Mouse (Mus musculus) lung, postnatal 14 days (tissue): ENCODE results near the gene Gm14862.
A peak's percentile ranks its signal among the peaks of the same experiment; 100 is the strongest.

Source experiments
- DNase-seq: peaks from one replicate; pipeline ENCODE4 v3.0.0; 2021

Gene Gm14862

DNA sequence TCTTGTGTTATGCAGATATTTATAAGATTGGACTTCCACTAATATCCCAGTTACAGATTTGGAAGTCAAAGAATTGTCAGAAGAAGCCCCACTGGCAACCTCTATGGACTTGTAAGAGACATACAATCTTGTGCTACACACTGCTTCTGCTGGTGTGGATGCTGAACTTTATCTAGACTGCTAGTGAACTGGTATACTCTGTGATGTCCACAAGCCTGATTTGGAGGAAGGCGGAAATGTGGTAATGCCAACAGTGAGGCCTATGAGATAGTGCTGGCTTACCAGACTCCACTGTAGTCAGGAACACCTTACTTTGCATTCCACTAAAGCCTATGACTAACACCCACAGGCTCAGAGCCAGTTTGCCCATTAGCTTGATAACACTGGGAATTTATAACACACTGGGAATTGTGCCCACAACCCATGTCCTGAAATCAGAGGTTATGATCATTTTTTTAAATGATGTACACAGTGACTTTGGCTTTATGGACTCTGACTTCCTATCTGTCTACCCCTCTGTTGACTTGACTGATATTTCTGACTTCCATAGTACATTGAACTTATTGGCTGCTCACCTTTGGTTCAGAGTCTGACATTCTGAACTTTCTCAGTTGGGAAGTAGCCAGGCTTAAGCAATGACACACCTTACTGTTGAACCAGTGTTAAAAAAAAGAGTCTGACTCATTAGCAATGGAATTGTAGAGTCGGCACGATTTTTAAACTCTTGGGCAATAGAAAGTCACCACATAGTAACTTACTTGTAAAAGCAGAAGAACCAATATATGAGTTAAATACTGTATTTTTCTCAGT is 34.1 kb downstream of the Gm14862 start:
- DNase-seq: no peak

DNA sequence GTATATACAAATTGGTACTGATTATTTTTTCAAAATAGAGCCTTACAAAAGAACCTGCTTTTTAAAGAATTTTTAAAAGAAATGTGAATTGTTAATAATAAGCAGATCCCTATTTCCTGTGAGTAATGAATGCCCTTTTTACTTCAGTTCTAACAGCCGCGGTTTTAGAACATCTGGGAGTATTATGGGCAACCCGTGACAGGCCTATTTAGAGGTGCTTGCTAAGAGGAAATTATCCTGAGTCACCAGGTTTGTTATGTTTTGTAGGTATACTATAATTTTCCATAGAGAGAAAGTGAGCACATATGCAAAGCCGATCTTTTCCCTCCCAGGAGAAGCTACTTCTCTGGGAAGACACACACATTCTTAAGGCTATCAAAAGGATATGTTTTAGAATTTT is 35.0 kb downstream of the Gm14862 start:
- DNase-seq: no peak

DNA sequence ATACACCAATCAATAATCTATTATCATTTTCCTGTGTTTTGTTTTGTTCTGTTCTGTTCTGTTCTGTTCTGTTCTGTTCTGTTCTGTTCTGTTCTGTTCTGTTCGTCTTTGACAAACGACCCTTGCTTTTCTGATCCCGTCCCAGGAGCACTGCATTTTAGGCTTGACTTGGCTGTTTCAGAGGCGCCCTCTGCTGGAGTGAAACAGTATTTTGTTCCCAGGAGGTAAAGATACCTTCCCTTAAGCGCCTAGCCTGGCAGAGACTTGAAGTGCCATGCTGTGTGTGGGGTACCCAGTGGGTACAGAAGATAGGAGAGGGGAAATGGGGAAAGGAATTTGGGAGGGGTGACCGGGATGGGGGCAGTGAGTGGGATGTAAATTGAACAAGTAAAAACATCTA is 35.5 kb downstream of the Gm14862 start:
- DNase-seq: peak; percentile 53

DNA sequence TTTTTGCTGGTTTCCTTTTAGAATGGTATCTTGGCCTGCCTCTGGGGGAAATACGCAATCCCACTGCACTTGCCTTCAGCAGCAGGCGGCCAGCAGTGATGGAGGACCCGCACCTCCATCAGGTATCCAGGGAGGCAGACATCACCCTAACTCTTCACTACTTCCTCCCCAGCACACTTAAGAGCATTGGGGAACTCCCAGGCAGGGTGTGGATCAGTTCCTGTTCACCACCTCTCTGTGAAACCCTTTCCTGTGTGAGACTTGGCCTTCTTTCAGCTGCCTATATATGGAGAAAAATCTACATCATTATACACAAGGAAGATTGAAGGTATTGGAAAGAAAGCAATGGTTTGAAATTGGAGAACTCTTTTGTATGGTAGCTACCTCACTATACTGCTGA is 37.1 kb downstream of the Gm14862 start:
- DNase-seq: no peak

DNA sequence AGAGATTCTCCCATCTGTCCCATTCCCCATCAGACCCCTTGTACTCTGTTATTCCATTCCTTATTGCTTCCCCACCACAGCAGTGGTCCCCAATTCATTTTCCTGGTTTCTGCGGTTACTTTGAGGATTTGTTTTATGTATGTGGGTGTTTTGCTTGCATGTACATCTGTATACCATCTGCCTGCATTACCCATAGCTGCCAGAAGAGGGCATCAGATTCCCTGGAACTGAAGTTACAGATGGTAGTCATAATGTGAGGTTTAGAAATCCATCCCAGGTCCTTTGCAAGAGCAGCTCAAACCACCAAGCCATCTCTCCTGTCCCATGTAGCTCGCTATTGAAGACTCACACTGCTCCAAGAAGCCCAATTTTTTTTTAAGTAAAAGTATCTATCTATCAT is 40.5 kb downstream of the Gm14862 start:
- DNase-seq: peak; percentile 12

DNA sequence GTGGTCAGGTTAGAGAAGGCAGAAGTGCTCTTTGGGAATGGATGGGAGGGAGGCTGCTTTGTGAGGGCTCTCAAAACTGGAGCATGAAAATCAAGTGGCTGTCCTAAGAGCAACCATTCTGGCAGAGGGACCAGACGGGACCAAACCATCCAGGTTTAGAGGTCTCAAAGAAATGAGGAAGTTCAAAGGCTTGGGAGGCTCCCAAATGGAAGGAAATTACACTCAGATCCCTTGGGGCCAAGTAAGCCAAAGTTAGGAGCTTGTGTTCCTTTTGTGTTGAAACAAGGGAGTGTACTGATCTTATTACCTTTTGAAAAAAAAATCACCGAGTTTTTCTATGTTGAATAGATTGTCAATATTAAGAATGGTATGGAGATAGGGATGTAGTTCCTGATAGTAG is 51.6 kb downstream of the Gm14862 start:
- no peak for DNase-seq

DNA sequence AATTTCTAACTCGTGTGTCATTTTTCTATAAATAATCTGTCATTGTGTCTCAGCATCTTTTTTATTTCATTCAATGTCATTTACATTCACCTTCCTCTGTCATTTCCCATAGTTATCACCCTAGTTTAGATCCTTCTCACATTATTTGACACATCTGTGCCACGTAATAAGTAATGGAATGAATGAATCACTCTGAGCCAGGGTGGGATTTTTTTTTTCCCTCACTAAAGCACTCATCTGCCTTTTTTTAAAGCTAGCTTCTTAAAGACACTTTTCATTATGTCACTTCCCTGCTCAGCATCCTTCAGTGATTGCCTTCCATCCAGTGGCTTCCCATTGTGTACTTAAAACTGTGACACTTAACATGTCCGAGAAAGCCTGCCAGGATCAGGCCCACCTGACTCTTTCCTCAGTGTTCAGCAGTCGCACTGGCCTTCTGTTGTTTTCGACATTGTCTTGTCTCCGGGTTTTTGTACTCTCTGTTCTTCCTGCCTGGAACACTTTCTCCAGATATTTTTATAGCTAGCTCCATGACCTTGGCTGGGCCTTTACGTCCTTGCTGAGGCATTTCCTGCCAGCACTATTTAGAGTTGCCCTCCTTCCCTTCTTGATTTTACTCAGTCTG is 53.8 kb downstream of the Gm14862 start:
- no peak for DNase-seq

DNA sequence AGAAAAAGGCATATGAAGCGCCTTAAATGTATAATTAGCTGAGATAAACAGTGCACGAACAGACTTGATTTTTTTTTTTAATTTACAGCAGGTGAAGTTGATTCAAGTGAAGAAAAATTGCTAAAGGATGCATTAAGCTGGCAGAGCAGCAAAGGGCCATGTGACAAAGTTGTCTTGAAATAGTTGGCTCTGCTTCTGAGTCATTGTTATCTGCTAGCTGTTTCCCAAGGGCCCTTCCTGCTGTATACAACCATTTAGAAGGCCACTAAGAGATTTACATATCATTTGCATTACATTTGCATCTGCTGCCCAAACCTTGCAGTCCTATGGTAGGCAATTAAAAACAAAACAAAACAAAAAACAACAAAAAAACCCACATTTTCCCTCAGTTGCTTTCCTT is 54.7 kb downstream of the Gm14862 start:
- no peak for DNase-seq
